Mouse (Mus musculus) CD4-positive, CD25-positive, alpha-beta regulatory T cell (primary cell): ENCODE results near the gene Hps6. TPM values are rescaled to one million over a fixed set of nuclear protein-coding genes. Genes with fewer than 3 reads are reported as not detected.

Experiments used
- polyA plus RNA-seq: library from polyadenylated mRNA; unstranded; fragments of 100-300 nt; shearing (Covaris generic); gene quantifications from one replicate; pipeline ENCODE4 v1.2.1, GENCODE M21; 2017

Gene Hps6
- 15.3 TPM for polyA plus RNA-seq

GRCm38 (mm10) chr19:46003371-46004226 lies at the start of gene Hps6:
Hps6 (plus strand) TSS chr19:46003508.

GRCm38 (mm10) chr19:45997785-45998693 lies 5.3 kb upstream of the Hps6 start, which contains the start of gene Armh3:
Armh3 (minus strand) TSS chr19:45998488.

GRCm38 (mm10) chr19:46044271-46044992 lies 41.1 kb downstream of the Hps6 start, which contains the start of gene Pprc1:
Pprc1 (plus strand) TSS chr19:46044886.

GRCm38 (mm10) chr19:46044993-46045695 lies 41.8 kb downstream of the Hps6 start, which contains the start of gene Ldb1:
Ldb1 (minus strand) TSS chr19:46045214.

Other genes starting within 250 kb of the Hps6 start
- 260 TPM for gene Mgea5, start 219.7 kb upstream of the Hps6 start, polyA plus RNA-seq
- 17.4 TPM for gene Kcnip2, start 187.4 kb upstream of the Hps6 start, polyA plus RNA-seq
- gene Armh3, start 5.0 kb upstream of the Hps6 start, polyA plus RNA-seq = 12.8 TPM
- gene Pprc1, start 41.4 kb downstream of the Hps6 start, polyA plus RNA-seq = 51.6 TPM
- 295 TPM for gene Ldb1, start 41.7 kb downstream of the Hps6 start, polyA plus RNA-seq
- gene Nolc1, start 72.4 kb downstream of the Hps6 start, polyA plus RNA-seq = 93.6 TPM
- gene Elovl3, start 128.4 kb downstream of the Hps6 start, polyA plus RNA-seq = not detected
- gene Pitx3, start 144.8 kb downstream of the Hps6 start, polyA plus RNA-seq = not detected
- gene Gbf1, start 149.0 kb downstream of the Hps6 start, polyA plus RNA-seq = 55.6 TPM